Mouse (Mus musculus) midbrain, embryonic 16.5 days (tissue): ENCODE results near the gene Eps15. TPM values are rescaled to one million over a fixed set of nuclear protein-coding genes. Genes with fewer than 3 reads are reported as not detected.
A peak's percentile ranks its signal among the peaks of the same experiment; 100 is the strongest.
"Not testable (repeated sequence)": the region's sequence is repeated elsewhere in the genome, so short reads cannot be mapped to it uniquely, and the experiment has no call there.

Experiments used
- ATAC-seq: fragments of 200-750 bp; cut with Nextera tagmentation; 2 replicates; pipeline ENCODE4 v1.8.0; 2017; ENCODE audit warnings: moderate TSS enrichment
- H3K27ac ChIP-seq: fragments of 300-500 bp; sonication (generic); 2 replicates; pipeline ENCODE4 v1.5.1; 2014; ENCODE audit warnings: mild to moderate bottlenecking, low read length, mixed read lengths
- H3K27me3 ChIP-seq: fragments of 300-500 bp; sonication (generic); 2 replicates; pipeline ENCODE4 v1.6.1; 2014; ENCODE audit warnings: low read depth, low read length, mixed read lengths; ENCODE audit not compliant: control insufficient read depth, insufficient read depth
- H3K36me3 ChIP-seq: fragments of 300-500 bp; sonication (generic); 2 replicates; pipeline ENCODE4 v1.6.1; 2014; ENCODE audit warnings: mild to moderate bottlenecking, low read length, moderate library complexity, mixed read lengths; ENCODE audit not compliant: control insufficient read depth, insufficient read depth
- H3K4me1 ChIP-seq: fragments of 300-500 bp; sonication (generic); 2 replicates; pipeline ENCODE4 v1.6.1; 2014; ENCODE audit warnings: mild to moderate bottlenecking, low read length, mixed read lengths; ENCODE audit not compliant: control insufficient read depth, insufficient read depth
- H3K4me2 ChIP-seq: fragments of 300-500 bp; sonication (generic); 2 replicates; pipeline ENCODE4 v1.6.1; 2014; ENCODE audit warnings: mild to moderate bottlenecking, low read length, mixed read lengths
- H3K4me3 ChIP-seq: fragments of 300-500 bp; sonication (generic); 2 replicates; pipeline ENCODE4 v1.5.1; 2014; ENCODE audit warnings: low read depth, mild to moderate bottlenecking, low read length, moderate library complexity, mixed read lengths
- H3K9ac ChIP-seq: fragments of 300-500 bp; sonication (generic); 2 replicates; pipeline ENCODE4 v1.6.1; 2014; ENCODE audit warnings: low read depth, low read length, mixed read lengths
- H3K9me3 ChIP-seq: fragments of 300-500 bp; sonication (generic); replicated peaks from 2 replicates; pipeline ENCODE4 v1.6.1; 2014; ENCODE audit warnings: mild to moderate bottlenecking, low read length, mixed read lengths; ENCODE audit not compliant: control insufficient read depth, poor library complexity, severe bottlenecking
- WGBS: fragments of 180-500 bp; shearing (Covaris S2); extraction: QIAGEN DNeasy Blood & Tissue Kit; methylation state at CpG from one replicate; pipeline ENCODE4 v1.1.7; 2014; 5-methylcytosine and 5-hydroxymethylcytosine counted together
- polyA plus RNA-seq: library from polyadenylated mRNA; unstranded; fragments of >200 nt; fragmentation: Nextera tagmentation; extraction: Ambion mirVana; gene quantifications from 2 replicates; pipeline ENCODE4 v1.2.1, GENCODE M21; 2015

Gene Eps15
- polyA plus RNA-seq, 1 experiment from 2014 or later: 67.8 TPM

GRCm38 (mm10) chr4:109378107-109378506, 98.0 kb downstream of the Eps15 start:
- peaks cover 31% of the 10 kb centered on the region for H3K36me3 ChIP-seq
- no peak overlapping the region for H3K9ac ChIP-seq
- 89% methylated on average over 1 of the region's 1 CpGs for WGBS
- H3K9me3 ChIP-seq: no peaks in the 10 kb centered on the region
- no peak overlapping the region for H3K4me2 ChIP-seq
- H3K4me3 ChIP-seq: no peak overlapping the region
- ATAC-seq: no peak
- no peaks in the 10 kb centered on the region for H3K27me3 ChIP-seq
- no peaks in the 10 kb centered on the region for H3K4me1 ChIP-seq
- no peak overlapping the region for H3K27ac ChIP-seq

GRCm38 (mm10) chr4:109382457-109382856, 102.4 kb downstream of the Eps15 start:
- no peaks in the 10 kb centered on the region for H3K27me3 ChIP-seq
- 52% methylated on average over 2 of the region's 2 CpGs for WGBS
- peaks cover 20% of the 10 kb centered on the region for H3K36me3 ChIP-seq
- H3K9ac ChIP-seq: no peak overlapping the region
- no peaks in the 10 kb centered on the region for H3K4me1 ChIP-seq
- no peak overlapping the region for H3K4me3 ChIP-seq
- no peak for ATAC-seq
- no peak overlapping the region for H3K27ac ChIP-seq
- no peaks in the 10 kb centered on the region for H3K9me3 ChIP-seq
- no peak overlapping the region for H3K4me2 ChIP-seq

GRCm38 (mm10) chr4:109385599-109385998, 105.5 kb downstream of the Eps15 start:
- no peak overlapping the region for H3K4me3 ChIP-seq
- H3K9me3 ChIP-seq: no peaks in the 10 kb centered on the region
- H3K36me3 ChIP-seq: peaks cover 11% of the 10 kb centered on the region; the same call in 1 of the 2 replicates
- H3K27me3 ChIP-seq: no peaks in the 10 kb centered on the region
- H3K4me1 ChIP-seq: no peaks in the 10 kb centered on the region
- no peak overlapping the region for H3K9ac ChIP-seq
- no peak overlapping the region for H3K27ac ChIP-seq
- no peak overlapping the region for H3K4me2 ChIP-seq
- WGBS: 15% methylated on average over 4 of the region's 4 CpGs
- ATAC-seq: no peak

GRCm38 (mm10) chr4:109393229-109393779, 113.2 kb downstream of the Eps15 start:
- 87% methylated on average over 6 of the region's 6 CpGs for WGBS
- Histone ChIP-seq H3K9ac (no peak overlapping the region), H3K27me3 (no peaks in the 10 kb centered on the region), H3K4me1 (no peaks in the 10 kb centered on the region), H3K36me3 (peaks cover 8% of the 10 kb centered on the region; the same call in 1 of the 2 replicates), H3K4me3 (no peak overlapping the region), H3K4me2 (no peak overlapping the region), H3K27ac (no peak overlapping the region), H3K9me3 (no peaks in the 10 kb centered on the region)
- ATAC-seq: no peak

DNA sequence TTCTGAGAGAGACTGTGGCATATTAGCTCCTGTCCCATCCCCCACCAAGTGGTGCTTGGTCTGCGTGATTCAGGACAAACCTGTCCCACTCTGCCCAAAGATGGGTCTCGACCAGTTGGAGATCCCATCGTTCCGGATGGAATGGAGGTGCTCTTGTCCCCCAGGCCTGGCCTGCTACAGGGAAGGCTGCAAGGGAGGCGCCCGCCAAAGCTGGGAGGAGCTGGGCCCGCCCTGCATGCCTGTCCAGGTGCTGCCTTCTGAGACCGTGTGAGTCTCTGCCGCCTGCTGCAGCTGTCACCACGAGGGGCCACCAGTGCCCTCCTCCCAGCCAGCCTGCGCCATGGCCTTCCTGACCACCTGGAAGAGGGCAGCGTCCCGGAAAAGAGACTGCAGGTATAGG, 113.8 kb downstream of the Eps15 start:
- Histone ChIP-seq H3K9me3 (no peaks in the 10 kb centered on the region), H3K4me1 (no peaks in the 10 kb centered on the region), H3K9ac (peak overlapping the region; percentile 47), H3K4me3 (peak overlapping the region; percentile 23), H3K27me3 (no peaks in the 10 kb centered on the region), H3K4me2 (peak overlapping the region; percentile 54), H3K36me3 (peaks cover 6% of the 10 kb centered on the region; the same call in 1 of the 2 replicates), H3K27ac (no peak overlapping the region)
- ATAC-seq: peak; percentile 56
- 13% methylated on average over 13 of the region's 13 CpGs for WGBS

GRCm38 (mm10) chr4:109394314-109395074, 114.4 kb downstream of the Eps15 start:
- no peaks in the 10 kb centered on the region for H3K4me1 ChIP-seq
- H3K9me3 ChIP-seq: no peaks in the 10 kb centered on the region
- H3K4me3 ChIP-seq: peak overlapping the region; percentile 23
- peak overlapping the region; percentile 47 for H3K9ac ChIP-seq
- H3K27ac ChIP-seq: no peak overlapping the region
- peak overlapping the region; percentile 54 for H3K4me2 ChIP-seq
- ATAC-seq: peak; percentile 34
- H3K36me3 ChIP-seq: peaks cover 3% of the 10 kb centered on the region; the same call in 1 of the 2 replicates
- H3K27me3 ChIP-seq: no peaks in the 10 kb centered on the region
- 32% methylated on average over 13 of the region's 13 CpGs for WGBS

- WGBS: 82% methylated on average over 10 of the region's 10 CpGs
- H3K9me3 ChIP-seq: no peaks in the 10 kb centered on the region
- ATAC-seq: no peak
These were observed 120.4 kb downstream of the Eps15 start for GRCm38 (mm10) chr4:109400366-109400980.

GRCm38 (mm10) chr4:109401176-109401689, 121.2 kb downstream of the Eps15 start:
- Histone ChIP-seq H3K27me3 (no peaks in the 10 kb centered on the region), H3K27ac (no peak overlapping the region), H3K4me2 (no peak overlapping the region), H3K36me3 (no peaks in the 10 kb centered on the region), H3K9me3 (no peaks in the 10 kb centered on the region), H3K9ac (no peak overlapping the region), H3K4me3 (no peak overlapping the region), H3K4me1 (peaks cover 6% of the 10 kb centered on the region; the same call in 1 of the 2 replicates)
- WGBS: 79% methylated on average over 5 of the region's 5 CpGs
- no peak for ATAC-seq

More at GRCm38 (mm10) chr4:109400366-109400980, 120.4 kb downstream of the Eps15 start:
- H3K9ac ChIP-seq: no peak overlapping the region
- H3K4me2 ChIP-seq: no peak overlapping the region
- no peak overlapping the region for H3K27ac ChIP-seq
- H3K4me1 ChIP-seq: no peaks in the 10 kb centered on the region
- H3K36me3 ChIP-seq: no peaks in the 10 kb centered on the region
- no peak overlapping the region for H3K4me3 ChIP-seq
- no peaks in the 10 kb centered on the region for H3K27me3 ChIP-seq

DNA sequence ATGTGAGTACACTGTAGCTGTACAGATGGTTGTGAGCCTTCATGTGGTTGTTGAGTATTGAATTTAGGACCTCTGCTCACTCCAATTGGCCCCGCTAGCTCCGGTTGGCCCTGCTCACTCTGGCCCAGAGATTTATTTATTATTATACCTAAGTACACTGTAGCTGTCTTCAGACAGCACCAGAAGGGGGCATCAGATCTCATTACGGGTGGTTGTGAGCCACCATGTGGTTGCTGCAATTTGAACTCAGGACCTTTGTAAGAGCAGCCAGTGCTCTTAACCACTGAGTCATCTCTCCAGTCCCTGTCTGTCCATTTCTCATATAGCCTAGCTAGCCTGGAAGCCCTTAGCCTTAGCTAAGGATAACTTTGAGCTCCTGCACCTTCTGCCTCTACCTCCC, 124.8 kb downstream of the Eps15 start:
- H3K9me3 ChIP-seq, H3K27me3 ChIP-seq, ATAC-seq, H3K27ac ChIP-seq, H3K4me1 ChIP-seq, H3K4me2 ChIP-seq, H3K4me3 ChIP-seq, H3K36me3 ChIP-seq, H3K9ac ChIP-seq: not testable (repeated sequence)
- WGBS: 91% methylated on average over 3 of the region's 3 CpGs
